Mouse (Mus musculus): ENCODE data around the gene 1700067P10Rik. TPM values are rescaled to one million over a fixed set of nuclear protein-coding genes. Genes with fewer than 3 reads are reported as not detected.
A peak's percentile ranks its signal among the peaks of the same experiment; 100 is the strongest.

Gene 1700067P10Rik
- polyA plus RNA-seq, 1 experiment from 2014 or later = not detected

DNA sequence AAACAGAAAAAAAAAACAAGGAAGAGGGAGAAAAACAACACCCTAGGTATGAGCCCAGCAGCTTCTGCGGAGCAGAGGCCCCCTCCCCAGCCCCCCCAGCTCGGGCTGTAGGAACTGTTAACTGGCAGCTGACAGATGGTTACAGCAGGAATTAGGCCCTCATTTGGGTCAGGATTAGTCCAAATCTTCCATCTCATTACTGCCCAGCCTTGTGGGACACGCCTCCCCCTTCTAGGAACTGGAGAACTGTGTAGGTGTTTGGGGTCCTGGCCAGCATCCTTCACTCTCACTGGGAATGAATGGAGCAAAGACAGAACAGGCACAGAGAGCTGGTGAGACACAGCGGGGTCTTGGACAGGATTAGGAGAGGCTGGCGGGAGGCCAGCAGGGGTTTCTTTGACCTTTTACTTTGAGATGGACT lies 24.0 kb upstream of the 1700067P10Rik start:
- Histone ChIP-seq H3K9ac (no peak overlapping the region), H3K36me3 (no peaks in the 10 kb centered on the region), H3K9me3 (no peaks in the 10 kb centered on the region), H3K27ac (replicated peaks) (no peak overlapping the region), H3K4me1 (replicated peaks) (peaks cover 13% of the 10 kb centered on the region; the same call in 1 of the 2 replicates), H3K4me3 (no peak overlapping the region), H3K27me3 (no peaks in the 10 kb centered on the region), H3K4me2 (no peak overlapping the region)
- ATAC-seq (ENCODE audit: low FRiP score, low read depth) = no peak
- 40% methylated on average over 5 of the region's 5 CpGs for WGBS

- WGBS = 70% methylated on average over 10 of the region's 10 CpGs
- no peak for ATAC-seq (ENCODE audit: low FRiP score, low read depth)
Measured at GRCm38 (mm10) chr17:48067083-48067614, 22.0 kb upstream of the 1700067P10Rik start.

DNA sequence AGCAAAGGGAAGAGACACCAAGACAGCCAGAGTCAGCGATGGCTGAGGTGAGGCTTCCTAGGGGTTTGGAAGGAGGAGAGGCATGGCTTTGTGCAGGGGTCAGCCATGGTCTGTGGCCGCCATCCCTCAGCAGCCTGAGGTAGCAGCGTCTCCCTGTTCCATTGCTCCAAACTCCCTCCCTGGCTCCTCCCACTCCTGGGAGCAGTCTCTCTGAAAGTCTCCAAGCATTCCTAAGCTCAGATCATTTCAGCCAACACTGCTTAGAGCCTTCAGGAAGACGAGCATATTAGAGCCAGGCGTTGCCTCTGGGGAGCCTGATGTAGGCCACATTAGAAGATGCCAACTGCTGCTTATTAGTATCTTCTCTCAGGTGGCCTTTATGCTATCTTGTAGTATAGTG lies 21.4 kb upstream of the 1700067P10Rik start:
- H3K4me3 ChIP-seq = no peak overlapping the region
- H3K27me3 ChIP-seq = no peaks in the 10 kb centered on the region
- no peaks in the 10 kb centered on the region for H3K9me3 ChIP-seq
- H3K4me1 ChIP-seq (replicated peaks) = peaks cover 13% of the 10 kb centered on the region; the same call in 1 of the 2 replicates
- H3K9ac ChIP-seq = no peak overlapping the region
- no peaks in the 10 kb centered on the region for H3K36me3 ChIP-seq
- no peak for ATAC-seq (ENCODE audit: low FRiP score, low read depth)
- WGBS = 39% methylated on average over 5 of the region's 5 CpGs
- H3K27ac ChIP-seq (replicated peaks) = no peak overlapping the region
- H3K4me2 ChIP-seq = no peak overlapping the region

More at GRCm38 (mm10) chr17:48067083-48067614, 22.0 kb upstream of the 1700067P10Rik start:
- Histone ChIP-seq H3K4me1 (replicated peaks) (peaks cover 13% of the 10 kb centered on the region; the same call in 1 of the 2 replicates), H3K27ac (replicated peaks) (no peak overlapping the region), H3K36me3 (no peaks in the 10 kb centered on the region), H3K9me3 (no peaks in the 10 kb centered on the region), H3K4me3 (no peak overlapping the region), H3K9ac (no peak overlapping the region), H3K4me2 (no peak overlapping the region), H3K27me3 (no peaks in the 10 kb centered on the region)

DNA sequence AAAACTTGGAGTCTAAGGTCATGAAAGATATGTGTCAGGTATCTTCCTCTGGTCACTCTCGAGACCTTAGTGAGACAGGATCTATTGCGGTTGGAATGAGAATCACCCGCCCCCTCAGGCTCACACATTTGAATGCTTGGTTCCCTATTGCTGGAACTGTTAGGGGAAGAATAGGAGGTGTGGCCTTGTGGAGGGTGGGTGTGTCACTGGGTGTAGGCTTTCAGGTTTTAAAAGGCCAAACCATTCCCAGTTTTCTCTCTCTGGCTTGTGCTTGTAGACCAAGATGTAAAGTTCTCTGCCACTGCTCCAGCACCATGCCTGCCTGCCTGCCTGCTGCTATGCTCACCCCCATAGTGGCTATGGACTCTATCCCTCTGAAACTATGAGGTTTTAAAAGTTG lies 8.5 kb upstream of the 1700067P10Rik start:
- Histone ChIP-seq H3K27ac (replicated peaks) (no peak overlapping the region), H3K27me3 (no peaks in the 10 kb centered on the region), H3K4me3 (no peak overlapping the region), H3K4me2 (no peak overlapping the region), H3K4me1 (replicated peaks) (no peaks in the 10 kb centered on the region), H3K36me3 (no peaks in the 10 kb centered on the region), H3K9ac (no peak overlapping the region), H3K9me3 (no peaks in the 10 kb centered on the region)
- 57% methylated on average over 3 of the region's 3 CpGs for WGBS
- ATAC-seq (ENCODE audit: low FRiP score, low read depth) = no peak

GRCm38 (mm10) chr17:48089446-48089845 lies 327 bp downstream of the 1700067P10Rik start:
- no peak overlapping the region for H3K4me2 ChIP-seq
- H3K9ac ChIP-seq = no peak overlapping the region
- no peaks in the 10 kb centered on the region for H3K9me3 ChIP-seq
- 80% methylated on average over 2 of the region's 2 CpGs for WGBS
- no peak overlapping the region for H3K4me3 ChIP-seq
- H3K36me3 ChIP-seq = no peaks in the 10 kb centered on the region
- no peak for ATAC-seq (ENCODE audit: low FRiP score, low read depth)
- H3K4me1 ChIP-seq (replicated peaks) = no peaks in the 10 kb centered on the region; the same call in 1 of the 2 replicates
- peaks cover 11% of the 10 kb centered on the region for H3K27me3 ChIP-seq
- no peak overlapping the region for H3K27ac ChIP-seq (replicated peaks)

DNA sequence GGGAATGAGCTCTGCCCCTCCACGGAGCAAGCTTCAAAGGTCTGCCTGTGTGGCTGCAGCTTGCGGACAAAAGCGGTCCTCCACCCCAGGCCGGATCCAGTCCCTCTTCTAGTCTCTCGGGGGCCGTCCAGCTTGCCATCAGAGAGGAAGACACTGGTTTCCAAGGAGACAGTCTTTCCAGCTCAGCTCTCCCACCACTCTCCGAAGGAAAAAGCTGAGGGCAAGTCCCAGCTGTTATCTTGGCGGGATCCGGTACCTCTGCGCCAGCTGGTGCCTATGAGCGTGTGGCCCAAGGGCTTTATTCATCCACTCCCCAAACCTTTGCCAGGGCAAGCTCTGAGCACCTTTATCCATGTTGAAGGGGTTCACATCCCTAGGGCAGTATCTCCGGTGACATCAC lies 1.2 kb downstream of the 1700067P10Rik start:
- Histone ChIP-seq H3K36me3 (no peaks in the 10 kb centered on the region), H3K4me3 (no peak overlapping the region), H3K4me1 (replicated peaks) (peaks cover 4% of the 10 kb centered on the region), H3K27ac (replicated peaks) (no peak overlapping the region), H3K27me3 (peaks cover 18% of the 10 kb centered on the region), H3K4me2 (no peak overlapping the region), H3K9me3 (no peaks in the 10 kb centered on the region), H3K9ac (no peak overlapping the region)
- ATAC-seq (ENCODE audit: low FRiP score, low read depth) = no peak
- 36% methylated on average over 12 of the region's 12 CpGs for WGBS

GRCm38 (mm10) chr17:48093286-48093817 lies 4.2 kb downstream of the 1700067P10Rik start:
- no peak for ATAC-seq (ENCODE audit: low FRiP score, low read depth)
- Histone ChIP-seq H3K4me1 (replicated peaks) (peaks cover 32% of the 10 kb centered on the region), H3K27me3 (peaks cover 44% of the 10 kb centered on the region), H3K9me3 (no peaks in the 10 kb centered on the region), H3K4me2 (no peak overlapping the region), H3K9ac (no peak overlapping the region), H3K36me3 (no peaks in the 10 kb centered on the region), H3K27ac (replicated peaks) (no peak overlapping the region), H3K4me3 (no peak overlapping the region)
- 80% methylated on average over 5 of the region's 5 CpGs for WGBS

- no peak overlapping the region for H3K4me3 ChIP-seq
- H3K4me2 ChIP-seq = peak overlapping the region; percentile 39; the same call in 1 of the 2 replicates
- no peak overlapping the region for H3K9ac ChIP-seq
- H3K27ac ChIP-seq (replicated peaks) = no peak overlapping the region
- WGBS = 10% methylated on average over 20 of the region's 20 CpGs
- no peaks in the 10 kb centered on the region for H3K9me3 ChIP-seq
- ATAC-seq (ENCODE audit: low FRiP score, low read depth) = no peak
- peaks cover 42% of the 10 kb centered on the region for H3K4me1 ChIP-seq (replicated peaks)
- no peaks in the 10 kb centered on the region for H3K36me3 ChIP-seq
- H3K27me3 ChIP-seq = peaks cover 59% of the 10 kb centered on the region
Measured at GRCm38 (mm10) chr17:48094820-48095680, 5.9 kb downstream of the 1700067P10Rik start.

DNA sequence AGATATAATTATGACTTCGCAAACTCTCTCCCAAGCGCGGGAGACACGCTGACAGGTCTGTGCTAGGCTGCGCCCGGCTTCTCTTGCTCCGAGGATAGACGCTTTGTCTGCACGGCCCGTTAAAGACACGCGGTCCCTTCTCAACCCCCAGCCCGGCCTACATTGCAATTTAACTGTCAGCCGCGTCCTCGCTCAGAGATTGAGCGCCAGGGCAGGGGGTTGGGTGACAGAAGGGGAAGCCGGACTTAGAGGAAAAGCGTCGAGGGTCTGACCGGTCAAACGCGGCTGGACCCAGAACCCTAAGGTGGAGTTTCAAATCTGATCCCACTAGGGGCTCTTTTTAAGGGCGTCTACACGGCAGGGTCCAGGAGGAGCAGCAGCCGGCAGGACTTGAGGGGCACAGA lies 6.6 kb downstream of the 1700067P10Rik start:
- Histone ChIP-seq H3K27ac (replicated peaks) (no peak overlapping the region), H3K4me3 (0 out of 2 replicates have a peak overlapping the region, but pooled peaks have one; percentile 4), H3K27me3 (peaks cover 62% of the 10 kb centered on the region), H3K36me3 (no peaks in the 10 kb centered on the region), H3K9me3 (no peaks in the 10 kb centered on the region), H3K9ac (no peak overlapping the region), H3K4me2 (peak overlapping the region; percentile 39), H3K4me1 (replicated peaks) (peaks cover 45% of the 10 kb centered on the region)
- no peak for ATAC-seq (ENCODE audit: low FRiP score, low read depth)
- WGBS = 1% methylated on average over 26 of the region's 26 CpGs

DNA sequence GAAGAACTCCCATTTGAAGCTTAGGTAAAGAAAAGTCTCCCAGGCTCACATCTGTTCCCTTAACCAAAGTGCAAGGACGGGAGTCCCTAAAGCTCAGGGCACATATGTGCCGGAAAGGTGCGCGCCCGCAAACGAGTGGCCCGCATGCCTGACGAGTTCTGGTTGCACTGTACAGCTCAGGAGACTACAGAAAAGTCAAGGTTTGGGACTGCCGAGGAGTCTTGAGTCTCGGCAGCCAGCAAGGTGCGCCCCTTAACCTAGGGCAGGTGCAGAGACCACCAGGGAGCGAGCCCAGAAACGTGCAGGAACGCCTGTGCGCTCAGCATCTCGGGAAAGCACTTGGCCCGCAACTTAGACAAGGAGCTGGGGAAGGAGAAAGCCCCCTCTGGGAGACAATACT lies 7.2 kb downstream of the 1700067P10Rik start:
- Histone ChIP-seq H3K4me2 (no peak overlapping the region; the same call in 1 of the 2 replicates), H3K9me3 (no peaks in the 10 kb centered on the region), H3K27me3 (peaks cover 62% of the 10 kb centered on the region), H3K36me3 (no peaks in the 10 kb centered on the region), H3K4me3 (0 out of 2 replicates have a peak overlapping the region, but pooled peaks have one; percentile 2), H3K27ac (replicated peaks) (no peak overlapping the region), H3K9ac (no peak overlapping the region), H3K4me1 (replicated peaks) (peaks cover 45% of the 10 kb centered on the region)
- ATAC-seq (ENCODE audit: low FRiP score, low read depth) = no peak
- 4% methylated on average over 17 of the region's 17 CpGs for WGBS

- Histone ChIP-seq H3K36me3 (no peaks in the 10 kb centered on the region), H3K9me3 (no peaks in the 10 kb centered on the region), H3K4me3 (peak overlapping the region; percentile 19), H3K9ac (no peak overlapping the region), H3K4me1 (replicated peaks) (peaks cover 45% of the 10 kb centered on the region), H3K27ac (replicated peaks) (no peak overlapping the region), H3K4me2 (peak overlapping the region; percentile 51), H3K27me3 (peaks cover 62% of the 10 kb centered on the region)
- no peak for ATAC-seq (ENCODE audit: low FRiP score, low read depth)
- under 1% methylated on average over 38 of the region's 41 CpGs for WGBS
Measured at GRCm38 (mm10) chr17:48097011-48097742, 8.1 kb downstream of the 1700067P10Rik start.

Data from hindbrain, embryonic 15.5 days (tissue).